Mouse (Mus musculus): ENCODE data around the gene Csrnp1.
"Not testable (repeated sequence)": the region's sequence is repeated elsewhere in the genome, so short reads cannot be mapped to it uniquely, and the experiment has no call there.

Csrnp1 gene

DNA sequence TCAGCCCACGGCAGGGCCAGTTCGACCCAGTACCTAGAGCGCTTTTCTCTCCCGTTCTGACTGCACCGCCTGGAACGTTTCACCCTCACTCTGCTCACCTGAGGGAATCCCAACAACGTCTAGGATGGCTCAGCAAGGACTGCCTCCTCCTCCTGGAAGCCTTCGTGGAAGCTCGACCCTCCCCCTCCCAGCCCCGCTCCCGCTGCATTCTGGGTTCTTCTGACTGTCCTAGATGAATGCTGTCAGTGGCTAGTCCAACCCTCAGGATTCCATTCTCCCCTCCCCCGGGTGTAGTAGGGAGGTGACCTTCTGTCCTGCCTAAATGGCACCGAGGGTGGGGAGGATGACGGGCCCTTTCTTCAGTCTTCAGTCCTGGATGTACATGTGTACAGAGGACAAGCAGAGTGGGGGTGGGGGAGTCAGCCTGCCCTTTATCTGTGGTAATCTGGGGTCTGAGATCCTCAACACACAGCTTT lies at the start of gene Csrnp1:
Gene Csrnp1, minus strand, starts transcription at position 123 of the 476 bp plus-strand sequence.
- in situ Hi-C loops (cut with MboI, MseI): no loop called here

- in situ Hi-C loops (cut with MboI, MseI): loop anchor here (10.0 kb wide), 1 partner anchor 832 kb away; no protein-coding TSS in a partner anchor
Observed at GRCm38 (mm10) chr9:120032710-120033109, 48.3 kb upstream of the Csrnp1 start.

DNA sequence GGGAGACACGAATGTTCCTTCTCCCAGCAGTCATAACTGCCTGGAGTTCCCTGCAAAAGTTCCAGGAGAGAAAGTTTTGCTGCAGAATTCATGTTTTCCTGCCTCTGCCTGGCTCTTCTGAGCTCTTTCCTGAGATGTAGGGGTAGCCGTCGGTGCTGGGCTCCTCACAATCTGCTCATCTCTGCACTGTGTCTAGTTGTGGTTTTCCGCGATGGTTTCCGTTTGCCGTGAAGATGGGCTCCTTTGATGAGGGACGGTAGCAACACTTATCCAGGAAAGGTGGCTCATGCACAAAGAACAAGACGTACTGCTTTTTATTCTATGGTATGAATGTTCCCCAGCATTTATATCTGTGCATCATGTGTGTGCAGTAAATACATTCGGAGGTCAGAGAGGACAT lies 46.0 kb upstream of the Csrnp1 start:
- in situ Hi-C loops (cut with MboI, MseI): loop anchor here (10.0 kb wide), 1 partner anchor 834 kb away; no protein-coding TSS in a partner anchor

DNA sequence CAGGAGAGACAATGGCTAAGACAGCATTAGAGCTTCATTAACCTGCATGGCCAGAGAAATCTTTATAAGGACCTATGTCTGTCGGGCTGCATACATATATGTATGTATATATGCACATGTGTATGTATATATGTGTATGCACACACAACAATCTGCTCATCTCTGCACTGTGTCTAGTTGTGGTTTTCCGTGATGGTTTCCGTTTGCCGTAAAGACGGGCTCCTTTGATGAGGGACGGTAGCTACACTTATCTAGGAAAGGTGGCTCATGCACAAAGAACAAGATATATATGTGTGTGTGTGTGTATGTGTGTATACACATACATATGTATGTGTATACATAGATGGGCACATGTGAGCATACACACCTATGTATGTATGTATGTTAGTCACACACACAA lies 45.4 kb upstream of the Csrnp1 start:
- in situ Hi-C loops (cut with MboI, MseI): loop anchor here (10.0 kb wide), 1 partner anchor 835 kb away; no protein-coding TSS in a partner anchor

DNA sequence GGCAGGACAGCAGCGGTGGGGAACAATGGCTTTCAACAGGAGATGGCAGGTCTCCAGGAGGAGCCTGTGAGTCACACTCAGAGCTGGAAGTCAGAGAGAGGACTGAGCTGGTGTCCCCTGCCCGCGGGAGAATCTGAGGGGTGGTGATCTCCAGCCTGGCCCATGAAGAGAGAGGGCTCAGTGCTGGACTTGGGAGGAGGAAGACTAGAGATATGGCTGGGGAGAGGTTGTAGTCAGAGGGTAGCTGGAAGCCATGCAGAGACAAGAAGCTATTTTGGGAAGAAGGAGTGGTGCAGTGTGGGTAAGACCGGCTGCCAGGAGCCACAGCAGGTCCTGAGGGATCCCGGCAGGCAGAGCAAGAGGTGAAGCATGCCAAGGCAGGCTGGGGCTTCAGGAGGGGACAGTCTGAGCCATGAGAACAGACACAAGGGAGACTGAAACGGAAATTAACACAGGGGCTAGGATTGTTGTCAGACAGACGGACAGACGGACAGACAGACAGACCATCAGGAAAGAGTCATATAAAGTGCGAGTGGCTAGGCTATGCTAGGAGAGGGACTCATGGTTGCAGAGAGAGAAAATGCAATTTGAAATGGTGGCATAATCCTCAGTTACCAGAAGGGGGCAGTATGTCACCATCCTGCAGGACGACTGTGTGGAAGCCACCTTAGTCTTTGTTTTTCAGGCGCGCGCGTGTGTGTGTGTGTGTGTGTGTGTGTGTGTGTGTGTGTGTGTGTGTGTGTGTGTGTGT lies 43.1 kb upstream of the Csrnp1 start:
- in situ Hi-C loops (cut with MboI, MseI): no loop called here

GRCm38 (mm10) chr9:120024625-120025024 lies 40.2 kb upstream of the Csrnp1 start:
- in situ Hi-C loops (cut with MboI, MseI): no loop called here

GRCm38 (mm10) chr9:120024171-120024570 lies 39.7 kb upstream of the Csrnp1 start:
- in situ Hi-C loops (cut with MboI, MseI): no loop called here

DNA sequence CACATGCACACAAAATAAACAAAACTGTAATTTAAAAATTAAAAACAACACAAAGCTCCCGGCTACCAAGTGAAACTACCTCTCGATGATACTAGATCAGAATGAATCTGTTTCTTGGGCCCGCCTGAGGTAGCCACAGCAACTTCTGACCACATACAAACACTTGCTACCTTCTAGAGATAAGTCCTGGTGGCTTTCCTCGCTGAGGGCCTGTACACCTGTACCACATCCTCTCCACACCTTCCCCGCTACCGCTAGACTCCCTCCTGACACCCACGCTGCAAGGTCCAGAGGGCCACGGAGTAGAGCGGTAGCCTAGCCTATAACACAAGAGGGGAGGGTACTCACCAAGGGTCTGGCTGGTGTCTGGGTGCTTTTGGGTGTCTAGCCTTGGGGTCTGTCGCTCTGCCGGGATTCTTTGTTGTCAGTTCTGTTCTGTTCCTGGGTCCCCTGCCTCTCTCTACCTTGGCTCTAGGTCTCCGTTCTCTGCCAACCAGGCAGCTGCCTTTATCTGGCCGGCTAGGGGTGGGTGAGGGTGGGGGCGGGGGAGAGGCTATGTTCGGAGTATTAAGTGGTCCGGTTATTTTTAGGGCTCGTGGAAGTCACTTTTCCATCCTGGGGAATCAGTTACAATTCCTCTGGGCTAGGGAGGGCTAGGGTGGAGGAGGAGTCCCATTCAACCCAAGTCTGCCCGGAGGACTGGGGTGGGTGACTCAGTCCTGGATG lies 38.8 kb upstream of the Csrnp1 start, which contains the start of gene Xirp1:
Gene Xirp1, minus strand, starts transcription at position 513 of the 726 bp plus-strand sequence.
- in situ Hi-C loops (cut with MboI, MseI): no loop called here

- in situ Hi-C loops (cut with MboI, MseI): no loop called here
Observed at GRCm38 (mm10) chr9:120021164-120021563, 36.7 kb upstream of the Csrnp1 start.

- in situ Hi-C loops (cut with MboI, MseI): no loop called here
Observed at GRCm38 (mm10) chr9:120020285-120020890, 35.9 kb upstream of the Csrnp1 start.

GRCm38 (mm10) chr9:120016956-120017355 lies 32.5 kb upstream of the Csrnp1 start:
- in situ Hi-C loops (cut with MboI, MseI): loop anchor here (5.0 kb wide), 1 partner anchor 65 kb away; no protein-coding TSS in a partner anchor

DNA sequence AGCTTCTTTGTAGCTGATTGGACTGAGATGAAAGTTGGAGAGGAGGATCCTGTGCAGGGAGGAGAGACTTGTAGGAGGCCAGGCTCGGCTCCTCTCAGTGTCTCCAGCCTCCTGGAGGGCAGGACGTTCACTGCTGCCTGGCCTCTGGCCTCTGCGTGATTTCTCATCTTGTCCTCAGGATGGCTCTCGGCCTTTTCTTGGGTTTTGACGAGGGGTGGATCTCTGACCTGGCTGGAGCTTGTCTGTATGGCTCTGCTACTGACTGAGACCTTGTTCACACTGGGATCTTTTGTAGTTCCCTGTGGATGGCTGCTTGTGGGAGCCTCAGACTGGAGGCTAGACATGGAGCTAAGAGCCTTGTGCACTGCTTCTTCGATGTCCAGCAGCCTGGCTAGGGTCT lies 30.4 kb upstream of the Csrnp1 start:
- in situ Hi-C loops (cut with MboI, MseI): loop anchor here (5.0 kb wide), 1 partner anchor 67 kb away; no protein-coding TSS in a partner anchor

DNA sequence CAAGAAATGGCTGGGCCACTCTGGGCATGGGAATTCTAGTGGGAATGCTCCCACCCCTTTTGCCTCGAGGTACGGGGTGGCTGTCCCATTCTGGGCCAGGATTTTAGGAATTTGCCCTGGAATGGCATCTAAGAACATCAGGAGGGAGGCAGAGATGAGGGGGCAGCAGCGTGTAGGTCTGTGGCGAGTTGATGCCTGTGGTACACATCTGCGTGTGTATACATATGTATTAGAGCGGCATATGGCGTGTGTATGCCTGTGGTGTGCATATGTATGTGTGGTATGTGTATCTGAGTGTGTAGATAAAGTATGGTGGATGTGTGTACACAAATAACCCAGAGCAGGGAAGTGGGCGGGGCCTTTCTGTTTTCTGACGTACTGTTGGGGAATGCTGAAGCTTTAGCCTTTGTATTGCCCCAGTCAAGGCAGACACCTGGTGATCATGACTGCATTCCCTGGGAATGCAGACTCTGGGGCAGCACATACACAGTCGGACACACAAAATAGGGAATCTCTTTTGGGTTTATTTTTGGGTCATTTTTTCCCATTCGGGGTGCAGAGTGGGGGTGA lies 28.9 kb upstream of the Csrnp1 start:
- in situ Hi-C loops (cut with MboI, MseI): no loop called here

DNA sequence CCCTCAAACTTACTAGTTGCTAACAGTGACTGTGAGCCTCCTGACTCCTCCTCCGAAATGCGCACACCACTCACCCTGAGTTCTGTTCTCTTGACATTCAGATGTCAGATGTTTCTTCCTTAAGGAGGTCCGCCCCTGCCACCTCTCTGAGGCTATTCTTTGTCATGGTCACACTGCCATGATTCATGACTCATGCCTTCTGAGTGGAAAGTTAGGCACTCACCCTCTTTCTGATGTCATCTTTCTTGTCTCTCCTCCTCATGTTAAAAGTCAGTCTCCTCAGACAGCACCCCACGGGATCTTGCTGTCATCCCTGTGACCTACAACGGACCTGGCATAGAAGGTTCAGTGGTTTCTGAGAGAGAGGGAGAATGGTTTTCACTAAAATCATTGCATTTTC lies 28.3 kb upstream of the Csrnp1 start:
- in situ Hi-C loops (cut with MboI, MseI): no loop called here

DNA sequence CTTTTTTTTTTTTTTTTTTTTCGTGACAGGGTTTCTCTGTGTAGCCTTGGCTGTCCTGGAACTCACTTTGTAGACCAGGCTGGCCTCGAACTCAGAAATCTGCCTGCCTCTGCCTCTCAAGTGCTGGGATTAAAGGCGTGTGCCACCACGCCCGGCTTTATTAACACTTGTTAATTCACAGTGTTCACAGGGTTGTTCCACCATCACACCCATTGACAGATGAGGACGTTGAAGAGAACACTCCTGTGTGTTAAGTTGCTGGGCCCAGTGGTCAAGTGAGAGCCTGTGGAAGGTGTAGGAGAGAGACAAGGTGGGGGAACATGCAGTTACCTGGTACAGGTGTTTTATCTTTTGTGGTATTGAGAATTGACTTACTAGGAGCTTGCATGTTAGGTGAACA lies 27.7 kb upstream of the Csrnp1 start:
- in situ Hi-C loops (cut with MboI, MseI): not testable (repeated sequence)

GRCm38 (mm10) chr9:120011533-120011932 lies 27.1 kb upstream of the Csrnp1 start:
- in situ Hi-C loops (cut with MboI, MseI): no loop called here

GRCm38 (mm10) chr9:120010781-120011511 lies 26.5 kb upstream of the Csrnp1 start:
- in situ Hi-C loops (cut with MboI, MseI): no loop called here

DNA sequence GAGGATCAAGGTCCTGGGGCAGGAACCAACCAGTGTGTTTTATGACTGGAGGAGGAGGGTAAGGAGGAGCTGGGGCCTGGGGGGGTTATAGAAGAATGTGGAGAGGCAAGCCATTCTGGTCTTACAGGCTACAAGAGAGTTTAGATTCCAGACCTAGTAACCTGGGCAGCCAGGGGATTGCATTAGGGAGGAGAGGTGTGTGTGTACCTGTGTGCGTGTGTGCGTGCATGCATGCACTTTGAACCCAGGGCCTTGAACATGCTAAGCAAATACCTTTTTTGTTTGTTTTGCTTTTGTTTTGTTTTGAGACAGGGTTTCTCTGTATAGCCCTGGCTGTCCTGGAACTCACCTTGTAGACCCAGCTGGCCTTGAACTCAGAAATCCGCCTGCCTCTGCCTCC lies 25.4 kb upstream of the Csrnp1 start:
- in situ Hi-C loops (cut with MboI, MseI): no loop called here

DNA sequence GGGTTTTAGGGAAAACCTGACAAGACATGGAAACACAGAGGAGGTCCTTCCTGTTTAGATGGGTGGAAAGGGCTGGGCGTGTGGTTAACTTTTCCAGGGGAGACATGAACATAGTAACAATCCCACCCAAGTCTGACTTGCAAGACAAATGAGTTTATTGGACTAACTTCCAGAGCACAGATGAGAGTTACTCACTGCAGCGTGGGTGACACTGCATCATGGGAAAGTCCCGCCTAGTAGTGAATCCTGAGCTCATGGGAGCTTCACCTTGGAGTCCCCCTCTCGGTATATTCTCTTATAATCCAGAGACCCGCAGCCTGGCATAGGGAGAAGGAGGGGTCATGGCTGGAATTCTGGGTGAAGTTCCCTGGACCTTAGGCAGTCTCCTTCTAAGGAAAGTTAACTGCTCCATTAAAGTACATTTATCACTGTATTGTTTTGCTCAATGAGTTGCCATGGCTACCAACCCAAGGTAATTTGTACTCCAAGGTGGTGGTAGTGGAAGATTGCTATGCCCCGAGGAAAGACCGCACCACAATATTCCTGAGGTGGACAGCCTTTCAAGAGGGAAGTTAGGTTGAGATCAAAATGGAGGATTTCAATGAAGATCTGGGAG lies 24.9 kb upstream of the Csrnp1 start:
- in situ Hi-C loops (cut with MboI, MseI): no loop called here

DNA sequence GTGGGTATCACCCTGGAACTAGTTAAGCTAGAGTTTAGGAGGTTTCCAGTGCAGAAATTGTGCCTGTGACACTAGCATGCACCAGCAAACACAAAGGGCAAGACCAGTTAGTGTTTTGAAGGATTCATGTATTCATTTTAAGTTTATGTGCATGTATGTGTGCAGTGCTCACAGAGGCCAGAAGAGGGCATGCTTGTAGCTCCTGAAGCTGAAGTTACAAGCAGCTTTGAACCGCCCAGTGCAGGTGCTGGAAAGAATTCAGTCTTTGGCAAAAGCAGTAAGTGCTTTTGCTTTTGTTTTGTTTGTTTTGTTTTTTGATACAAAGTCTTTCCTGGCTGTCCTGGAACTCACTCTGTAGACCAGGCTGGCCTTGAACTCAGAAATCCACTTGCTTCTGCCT lies 23.4 kb upstream of the Csrnp1 start:
- in situ Hi-C loops (cut with MboI, MseI): no loop called here

DNA sequence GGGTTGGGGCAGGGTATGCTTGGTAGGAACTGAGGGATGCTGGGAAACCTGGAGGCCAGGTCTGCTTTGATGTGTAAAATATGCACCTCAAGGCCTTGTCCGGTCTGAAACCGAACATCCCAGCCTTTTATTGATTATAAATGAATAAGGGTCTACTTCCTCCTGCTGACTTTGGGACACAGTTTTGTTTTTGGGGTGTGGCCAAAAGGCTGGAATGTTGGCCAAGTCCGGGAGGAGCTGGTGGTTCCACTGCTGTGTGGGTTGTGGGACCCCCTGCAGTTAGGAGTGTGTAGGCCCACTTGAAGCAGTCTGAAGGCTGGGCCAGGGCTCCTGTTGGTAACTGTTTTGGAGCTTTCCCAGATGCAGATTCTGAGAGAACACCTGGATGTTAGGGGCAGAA lies 21.5 kb upstream of the Csrnp1 start:
- in situ Hi-C loops (cut with MboI, MseI): no loop called here

All from T-helper 1 cell (primary cell).